Mouse (Mus musculus): ENCODE data around the gene Adcyap1. TPM values are rescaled to one million over a fixed set of nuclear protein-coding genes. Genes with fewer than 3 reads are reported as not detected.

Adcyap1 gene
- polyA plus RNA-seq (2014; fragmentation: Nextera tagmentation; extraction: Ambion mirVana): 27.9 and 38.2 TPM in 2 replicates

DNA sequence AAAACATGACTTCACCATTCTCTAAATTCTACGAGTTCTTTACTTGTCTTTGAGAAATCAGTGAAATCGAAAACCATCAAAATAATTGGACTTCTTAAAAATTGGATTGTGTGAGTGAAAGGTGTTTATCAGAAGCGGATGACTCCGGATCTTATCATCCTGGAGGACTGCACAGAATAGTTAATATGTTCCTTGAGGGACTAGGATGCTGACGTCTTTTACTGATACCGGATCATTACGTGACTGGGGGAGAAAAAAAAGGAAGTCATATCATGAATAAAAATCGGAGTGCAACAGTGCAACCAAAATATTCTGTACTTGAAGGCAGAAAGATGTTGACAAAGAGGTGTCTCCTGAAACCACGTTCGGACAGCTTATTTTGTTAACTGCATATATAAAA lies at the start of gene Adcyap1:
Adcyap1 (plus strand) TSS at position 301 of the 400 bp plus-strand sequence.
- Histone ChIP-seq H3K9ac (peak within 1 kb of the TSS; percentile 61), H3K4me1 (replicated peaks; ENCODE audit: control insufficient read depth, insufficient read depth, low read length) (peaks cover 13% of the 10 kb centered on the region; the same call in 1 of the 2 replicates), H3K27me3 (ENCODE audit: control insufficient read depth, insufficient read depth, low read length) (peaks cover 53% of the 10 kb centered on the region), H3K27ac (peak within 1 kb of the TSS; percentile 80), H3K4me3 (replicated peaks; ENCODE audit: low read length) (peak within 1 kb of the TSS; percentile 37), H3K4me2 (replicated peaks) (peak within 1 kb of the TSS; percentile 63), H3K36me3 (replicated peaks; ENCODE audit: control insufficient read depth, insufficient read depth) (no peaks in the 10 kb centered on the region), H3K9me3 (ENCODE audit: control insufficient read depth, low read length) (no peaks in the 10 kb centered on the region)
- ATAC-seq (ENCODE audit: low FRiP score) (no peak), DNase-seq (ENCODE audit: low spot score) (peak; percentile 47)
- WGBS: 26% methylated on average over 10 of the region's 10 CpGs

DNA sequence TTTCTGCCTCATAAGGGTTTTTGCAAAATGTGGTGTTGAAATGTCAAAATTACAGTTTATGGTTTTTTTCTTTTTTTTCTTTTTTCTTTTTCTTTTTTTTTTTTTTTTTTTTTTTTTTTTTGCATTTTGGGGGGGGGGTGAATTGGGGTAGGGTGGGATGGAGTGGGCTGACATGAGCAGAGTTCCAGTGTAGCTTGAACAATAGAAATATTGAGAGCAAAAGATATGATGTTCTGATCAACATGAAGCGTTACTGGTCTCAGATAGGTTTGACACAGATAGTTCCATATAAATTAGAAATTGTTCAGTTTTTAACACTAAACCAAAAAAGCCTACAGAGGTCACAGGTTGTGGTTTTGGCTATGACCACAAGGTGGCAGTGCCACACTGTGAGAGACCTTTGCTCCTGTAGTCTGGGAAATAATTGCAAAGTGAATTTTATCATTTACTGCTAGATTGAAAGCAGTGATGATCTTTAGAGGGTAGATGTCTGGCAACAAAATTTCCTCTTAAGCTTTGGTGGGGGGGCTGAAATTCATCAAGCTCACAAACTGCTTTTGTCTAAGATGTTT lies 40.5 kb upstream of the Adcyap1 start:
- Histone ChIP-seq H3K4me1 (replicated peaks; ENCODE audit: control insufficient read depth, insufficient read depth, low read length) (no peaks in the 10 kb centered on the region), H3K27ac (no peak overlapping the region), H3K4me2 (replicated peaks) (no peak overlapping the region), H3K4me3 (replicated peaks; ENCODE audit: low read length) (no peak overlapping the region), H3K9me3 (ENCODE audit: control insufficient read depth, low read length) (no peaks in the 10 kb centered on the region), H3K27me3 (ENCODE audit: control insufficient read depth, insufficient read depth, low read length) (no peaks in the 10 kb centered on the region), H3K9ac (no peak overlapping the region), H3K36me3 (replicated peaks; ENCODE audit: control insufficient read depth, insufficient read depth) (no peaks in the 10 kb centered on the region)
- peak; percentile 70; the same call in 1 of the 2 replicates for ATAC-seq (ENCODE audit: low FRiP score)
- 51% methylated on average over 1 of the region's 1 CpGs for WGBS
- DNase-seq (ENCODE audit: low spot score): peak; percentile 90

DNA sequence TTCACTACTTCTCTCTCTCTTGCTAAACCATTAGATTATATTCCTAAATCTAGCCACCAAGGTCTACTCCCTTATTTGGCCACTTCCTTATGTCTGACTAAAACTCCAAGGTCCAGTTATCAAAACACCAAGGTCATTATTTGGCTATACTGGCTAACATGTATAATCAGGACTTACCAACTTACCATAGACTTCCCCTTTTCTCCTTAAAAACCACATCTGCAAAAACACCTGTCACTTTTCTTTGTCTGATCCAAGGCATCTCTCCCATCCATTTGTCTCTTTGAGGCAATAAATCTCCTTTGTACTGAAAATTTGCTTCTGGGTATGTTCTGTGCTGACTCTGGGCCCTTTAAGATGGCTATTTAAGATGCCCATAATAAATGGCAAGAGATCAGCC lies 29.2 kb upstream of the Adcyap1 start:
- Histone ChIP-seq H3K27ac (no peak overlapping the region), H3K36me3 (replicated peaks; ENCODE audit: control insufficient read depth, insufficient read depth) (no peaks in the 10 kb centered on the region), H3K4me3 (replicated peaks; ENCODE audit: low read length) (no peak overlapping the region), H3K27me3 (ENCODE audit: control insufficient read depth, insufficient read depth, low read length) (no peaks in the 10 kb centered on the region), H3K4me2 (replicated peaks) (no peak overlapping the region), H3K9ac (no peak overlapping the region), H3K9me3 (ENCODE audit: control insufficient read depth, low read length) (no peaks in the 10 kb centered on the region), H3K4me1 (replicated peaks; ENCODE audit: control insufficient read depth, insufficient read depth, low read length) (no peaks in the 10 kb centered on the region)
- DNase-seq (ENCODE audit: low spot score) (no peak), ATAC-seq (ENCODE audit: low FRiP score) (no peak)

- no peak overlapping the region for H3K27ac ChIP-seq
- 0 out of 2 replicates have a peak, but pooled peaks cover 2% of the 10 kb centered on the region for H3K4me1 ChIP-seq (replicated peaks; ENCODE audit: control insufficient read depth, insufficient read depth, low read length)
- no peak overlapping the region for H3K4me2 ChIP-seq (replicated peaks)
- no peak overlapping the region for H3K4me3 ChIP-seq (replicated peaks; ENCODE audit: low read length)
- DNase-seq (ENCODE audit: low spot score) (peak; percentile 75), ATAC-seq (ENCODE audit: low FRiP score) (no peak)
- H3K27me3 ChIP-seq (ENCODE audit: control insufficient read depth, insufficient read depth, low read length): peaks cover 41% of the 10 kb centered on the region
- 43% methylated on average over 2 of the region's 2 CpGs for WGBS
- H3K9ac ChIP-seq: no peak overlapping the region
- no peaks in the 10 kb centered on the region for H3K36me3 ChIP-seq (replicated peaks; ENCODE audit: control insufficient read depth, insufficient read depth)
- no peaks in the 10 kb centered on the region for H3K9me3 ChIP-seq (ENCODE audit: control insufficient read depth, low read length)
Measured at GRCm38 (mm10) chr17:93196846-93197245, 2.0 kb upstream of the Adcyap1 start.

DNA sequence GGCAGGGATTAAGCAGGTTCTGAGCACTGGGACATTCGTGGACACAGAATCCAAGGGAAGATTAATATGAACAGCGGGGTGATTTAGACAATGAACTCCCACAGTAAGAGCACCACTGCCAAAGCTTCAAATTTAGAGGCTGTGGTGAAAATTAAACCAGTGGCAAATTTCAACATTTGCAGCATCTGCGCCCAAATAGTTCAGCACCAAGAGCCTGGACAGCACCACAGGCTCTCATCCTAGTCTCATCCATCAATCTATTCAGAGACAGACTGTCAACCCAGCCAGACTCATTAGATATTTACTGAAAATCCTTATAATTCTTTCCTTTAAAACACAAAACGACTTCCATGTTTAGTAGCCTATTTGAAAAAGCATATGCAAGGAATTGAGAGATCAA lies 604 bp upstream of the Adcyap1 start:
- ATAC-seq (ENCODE audit: low FRiP score) (no peak), DNase-seq (ENCODE audit: low spot score) (peak; percentile 33)
- WGBS: 11% methylated on average over 4 of the region's 4 CpGs
- H3K9me3 ChIP-seq (ENCODE audit: control insufficient read depth, low read length): no peaks in the 10 kb centered on the region
- H3K9ac ChIP-seq: no peak overlapping the region
- no peaks in the 10 kb centered on the region for H3K36me3 ChIP-seq (replicated peaks; ENCODE audit: control insufficient read depth, insufficient read depth)
- H3K4me3 ChIP-seq (replicated peaks; ENCODE audit: low read length): no peak overlapping the region
- H3K27me3 ChIP-seq (ENCODE audit: control insufficient read depth, insufficient read depth, low read length): peaks cover 53% of the 10 kb centered on the region
- H3K27ac ChIP-seq: no peak overlapping the region; the same call in 1 of the 2 replicates
- H3K4me1 ChIP-seq (replicated peaks; ENCODE audit: control insufficient read depth, insufficient read depth, low read length): peaks cover 13% of the 10 kb centered on the region; the same call in 1 of the 2 replicates
- 0 out of 2 replicates have a peak overlapping the region, but pooled peaks have one; percentile 13 for H3K4me2 ChIP-seq (replicated peaks)

- ATAC-seq (ENCODE audit: low FRiP score): no peak
- H3K9ac ChIP-seq: peak overlapping the region; percentile 61
- no peaks in the 10 kb centered on the region for H3K36me3 ChIP-seq (replicated peaks; ENCODE audit: control insufficient read depth, insufficient read depth)
- no peak for DNase-seq (ENCODE audit: low spot score)
- peaks cover 13% of the 10 kb centered on the region; the same call in 1 of the 2 replicates for H3K4me1 ChIP-seq (replicated peaks; ENCODE audit: control insufficient read depth, insufficient read depth, low read length)
- peak overlapping the region; percentile 37 for H3K4me3 ChIP-seq (replicated peaks; ENCODE audit: low read length)
- WGBS: 1% methylated on average over 15 of the region's 15 CpGs
- peak overlapping the region; percentile 63 for H3K4me2 ChIP-seq (replicated peaks)
- H3K27me3 ChIP-seq (ENCODE audit: control insufficient read depth, insufficient read depth, low read length): peaks cover 53% of the 10 kb centered on the region
- peak overlapping the region; percentile 80 for H3K27ac ChIP-seq
- no peaks in the 10 kb centered on the region for H3K9me3 ChIP-seq (ENCODE audit: control insufficient read depth, low read length)
Measured at GRCm38 (mm10) chr17:93199218-93199617, 401 bp downstream of the Adcyap1 start.

GRCm38 (mm10) chr17:93199747-93200146 lies 930 bp downstream of the Adcyap1 start:
- H3K27me3 ChIP-seq (ENCODE audit: control insufficient read depth, insufficient read depth, low read length): peaks cover 55% of the 10 kb centered on the region
- H3K4me1 ChIP-seq (replicated peaks; ENCODE audit: control insufficient read depth, insufficient read depth, low read length): peaks cover 13% of the 10 kb centered on the region; the same call in 1 of the 2 replicates
- peak; percentile 31 for DNase-seq (ENCODE audit: low spot score)
- peak overlapping the region; percentile 80 for H3K27ac ChIP-seq
- peak overlapping the region; percentile 61 for H3K9ac ChIP-seq
- H3K4me3 ChIP-seq (replicated peaks; ENCODE audit: low read length): peak overlapping the region; percentile 37
- 1% methylated on average over 9 of the region's 9 CpGs for WGBS
- H3K9me3 ChIP-seq (ENCODE audit: control insufficient read depth, low read length): no peaks in the 10 kb centered on the region
- peak overlapping the region; percentile 63 for H3K4me2 ChIP-seq (replicated peaks)
- H3K36me3 ChIP-seq (replicated peaks; ENCODE audit: control insufficient read depth, insufficient read depth): no peaks in the 10 kb centered on the region
- no peak for ATAC-seq (ENCODE audit: low FRiP score)

DNA sequence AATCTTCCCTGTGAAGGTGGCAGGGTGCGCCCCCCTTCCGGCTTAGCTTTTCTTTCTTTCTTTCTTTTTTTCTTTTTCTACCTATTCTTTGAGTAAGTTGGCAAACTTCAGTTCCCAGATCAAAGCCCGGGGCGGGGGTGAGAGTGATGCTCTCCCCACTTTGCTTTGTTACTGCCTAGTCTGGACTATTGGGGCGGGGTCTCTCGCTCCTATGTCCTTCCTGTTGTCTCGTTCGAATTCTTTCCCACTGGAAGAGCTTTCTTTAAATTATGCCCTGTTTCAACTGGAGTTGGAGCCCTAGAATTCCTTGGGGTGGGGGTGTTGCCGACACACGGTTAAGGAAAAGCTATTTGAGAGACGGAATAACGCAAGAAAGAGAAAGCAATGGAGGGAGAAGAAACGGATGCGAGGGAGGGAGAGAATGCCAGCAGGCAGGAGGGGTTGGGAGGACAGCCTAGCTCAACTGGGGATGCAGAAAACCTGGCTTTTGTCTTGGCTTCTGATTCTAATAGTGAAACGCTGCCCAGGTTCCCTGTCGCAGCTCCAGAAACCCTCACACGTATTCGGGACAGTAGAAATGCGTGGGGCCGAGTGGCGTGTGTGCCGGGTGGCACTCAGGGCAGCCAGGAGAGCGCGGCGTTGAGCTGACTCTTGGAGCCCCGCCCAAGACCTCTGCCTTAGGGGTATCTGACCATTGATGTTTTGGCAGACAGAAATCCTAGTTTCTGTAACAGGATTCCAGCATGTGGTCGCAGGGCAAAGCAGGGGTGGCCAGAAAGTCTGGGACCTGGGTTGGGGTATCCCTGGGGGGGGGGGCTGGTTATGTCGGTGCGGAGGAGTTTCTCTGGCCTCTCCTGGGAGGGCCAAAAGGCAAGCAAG lies 1.8 kb downstream of the Adcyap1 start:
- peak; percentile 38 for DNase-seq (ENCODE audit: low spot score)
- Histone ChIP-seq H3K27ac (peak overlapping the region; percentile 80), H3K27me3 (ENCODE audit: control insufficient read depth, insufficient read depth, low read length) (peaks cover 60% of the 10 kb centered on the region), H3K4me1 (replicated peaks; ENCODE audit: control insufficient read depth, insufficient read depth, low read length) (peaks cover 13% of the 10 kb centered on the region; the same call in 1 of the 2 replicates), H3K4me2 (replicated peaks) (peak overlapping the region; percentile 63), H3K4me3 (replicated peaks; ENCODE audit: low read length) (peak overlapping the region; percentile 37), H3K9me3 (ENCODE audit: control insufficient read depth, low read length) (no peaks in the 10 kb centered on the region), H3K36me3 (replicated peaks; ENCODE audit: control insufficient read depth, insufficient read depth) (no peaks in the 10 kb centered on the region), H3K9ac (peak overlapping the region; percentile 61)
- ATAC-seq (ENCODE audit: low FRiP score): 0 out of 2 replicates have a peak, but pooled peaks have one; percentile 25
- WGBS: under 1% methylated on average over 29 of the region's 29 CpGs

DNA sequence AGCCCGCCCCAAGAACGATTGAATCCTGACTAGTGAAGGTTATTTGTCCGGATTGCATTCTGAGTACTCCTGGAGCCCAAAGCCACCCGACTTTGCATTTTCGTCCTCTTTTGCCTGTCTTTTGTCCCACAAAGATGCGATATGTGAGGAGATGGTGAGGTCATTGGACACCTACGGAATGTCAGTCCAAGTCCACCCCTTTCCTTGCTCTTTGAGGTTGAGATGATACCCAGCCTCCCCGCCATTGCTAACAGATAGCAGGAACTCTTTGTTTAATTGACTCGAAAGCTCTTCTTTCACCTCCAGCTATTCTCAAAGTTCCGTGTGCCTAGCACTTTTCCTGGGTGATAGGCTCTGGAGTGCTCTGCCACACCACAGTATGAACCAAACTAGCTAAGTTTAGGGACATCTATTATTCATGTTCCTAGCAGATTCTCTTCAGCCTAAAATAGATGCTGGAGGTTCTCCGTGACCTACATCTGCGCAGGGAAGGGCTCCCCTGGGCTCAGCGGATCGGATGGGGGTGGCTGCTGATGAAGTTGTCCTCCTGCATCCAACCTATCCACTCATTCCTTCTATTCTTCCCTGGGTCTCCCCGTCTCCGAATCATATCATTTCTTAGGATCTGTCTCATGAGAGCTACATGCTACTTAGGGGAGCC lies 2.6 kb downstream of the Adcyap1 start:
- H3K27ac ChIP-seq: peak overlapping the region; percentile 80
- H3K4me3 ChIP-seq (replicated peaks; ENCODE audit: low read length): peak overlapping the region; percentile 37
- ATAC-seq (ENCODE audit: low FRiP score) (no peak), DNase-seq (ENCODE audit: low spot score) (peak; percentile 51)
- H3K9ac ChIP-seq: peak overlapping the region; percentile 61
- H3K27me3 ChIP-seq (ENCODE audit: control insufficient read depth, insufficient read depth, low read length): peaks cover 56% of the 10 kb centered on the region
- H3K4me1 ChIP-seq (replicated peaks; ENCODE audit: control insufficient read depth, insufficient read depth, low read length): peaks cover 13% of the 10 kb centered on the region; the same call in 1 of the 2 replicates
- no peaks in the 10 kb centered on the region for H3K36me3 ChIP-seq (replicated peaks; ENCODE audit: control insufficient read depth, insufficient read depth)
- H3K9me3 ChIP-seq (ENCODE audit: control insufficient read depth, low read length): no peaks in the 10 kb centered on the region
- peak overlapping the region; percentile 63 for H3K4me2 ChIP-seq (replicated peaks)
- WGBS: 2% methylated on average over 16 of the region's 16 CpGs
